Mouse (Mus musculus): ENCODE results near the gene Gm49403. TPM values are rescaled to one million over a fixed set of nuclear protein-coding genes. Genes with fewer than 3 reads are reported as not detected.
"Not testable (repeated sequence)": the region's sequence is repeated elsewhere in the genome, so short reads cannot be mapped to it uniquely, and the experiment has no call there.

Gene Gm49403
- total RNA-seq, 1 experiment = not detected

- no peak for TF ChIP-seq MAFK (IDR thresholded peaks at IDR 0.05; ENCODE audit: insufficient read depth, low read depth, low read length)
- TF ChIP-seq HCFC1 (IDR thresholded peaks at IDR 0.05; ENCODE audit: borderline replicate concordance, insufficient read depth, low read length) = no peak
- TF ChIP-seq ZNF384 (IDR thresholded peaks at IDR 0.05; ENCODE audit: low read depth, low read length) = no peak
- no peak for TF ChIP-seq CHD2 (IDR thresholded peaks at IDR 0.05; ENCODE audit: low read depth, low read length)
- TF ChIP-seq ZC3H11A (IDR thresholded peaks at IDR 0.05; ENCODE audit: borderline replicate concordance, low read depth, low read length) = no peak
- H3K36me3 ChIP-seq (ENCODE audit: control insufficient read depth, insufficient read depth, low read length, poor library complexity, severe bottlenecking) = no peaks in the 10 kb centered on the region
These were observed 19.5 kb upstream of the Gm49403 start for GRCm38 (mm10) chr19:8864265-8864664.

GRCm38 (mm10) chr19:8870381-8870780, 13.3 kb upstream of the Gm49403 start:
- peaks cover 22% of the 10 kb centered on the region for H3K36me3 ChIP-seq (ENCODE audit: control insufficient read depth, insufficient read depth, low read length, poor library complexity, severe bottlenecking)
- not testable (repeated sequence) for H3K4me1 ChIP-seq (ENCODE audit: control insufficient read depth in 2 of 2, insufficient read depth in 2 of 2, low read length in 2 of 2, poor library complexity in 1 of 2); H3K27ac ChIP-seq (ENCODE audit: insufficient read depth, low read depth, low read length, poor library complexity, severe bottlenecking); DNase-seq (ENCODE audit: low read depth, low spot score); H3K9me3 ChIP-seq (ENCODE audit: control insufficient read depth, insufficient read depth, low read depth, low read length); H3K9ac ChIP-seq (ENCODE audit: insufficient read depth, low read depth, low read length, poor library complexity, severe bottlenecking)
- TF ChIP-seq ZNF384 (IDR thresholded peaks at IDR 0.05; ENCODE audit: low read depth, low read length) = peak; percentile 80
- H3K4me3 ChIP-seq (ENCODE audit: insufficient read depth in 1 of 2, low read depth in 1 of 2, low read length in 2 of 2, poor library complexity in 1 of 2, severe bottlenecking in 1 of 2) = peak overlapping the region in 1 of 2 experiments; percentile 91; a peak in 1 of 4 replicates
- in situ Hi-C loops (cut with MboI; ENCODE audit: low sequenced_read_pairs in 2 of 2, unreplicated experiment in 2 of 2) = loop anchor here in 1 of 2 experiments (25.0 kb wide), 1 partner anchor 217 kb away; the partner anchor contains the start of gene Scgb1a1

More at GRCm38 (mm10) chr19:8864265-8864664, 19.5 kb upstream of the Gm49403 start:
- no peak overlapping the region for H3K4me3 ChIP-seq (ENCODE audit: insufficient read depth in 1 of 2, low read depth in 1 of 2, low read length in 2 of 2, poor library complexity in 1 of 2, severe bottlenecking in 1 of 2)
- H3K9ac ChIP-seq (ENCODE audit: insufficient read depth, low read depth, low read length, poor library complexity, severe bottlenecking) = no peak overlapping the region
- no peak overlapping the region for H3K27ac ChIP-seq (ENCODE audit: insufficient read depth, low read depth, low read length, poor library complexity, severe bottlenecking)
- in situ Hi-C loops (cut with MboI; ENCODE audit: low sequenced_read_pairs in 2 of 2, unreplicated experiment in 2 of 2) = loop anchor here in 1 of 2 experiments (25.0 kb wide), 1 partner anchor 223 kb away; the partner anchor contains the start of gene Scgb1a1
- H3K4me1 ChIP-seq (ENCODE audit: control insufficient read depth in 2 of 2, insufficient read depth in 2 of 2, low read length in 2 of 2, poor library complexity in 1 of 2) = no peaks in the 10 kb centered on the region
- no peaks in the 10 kb centered on the region for H3K9me3 ChIP-seq (ENCODE audit: control insufficient read depth, insufficient read depth, low read depth, low read length)
- DNase-seq (ENCODE audit: low read depth, low spot score) = no peak

GRCm38 (mm10) chr19:8870838-8871237, 12.9 kb upstream of the Gm49403 start:
- Histone ChIP-seq H3K27ac (ENCODE audit: insufficient read depth, low read depth, low read length, poor library complexity, severe bottlenecking) (peak overlapping the region; percentile 88), H3K9ac (ENCODE audit: insufficient read depth, low read depth, low read length, poor library complexity, severe bottlenecking) (peak overlapping the region; percentile 77), H3K4me3 (ENCODE audit: insufficient read depth in 1 of 2, low read depth in 1 of 2, low read length in 2 of 2, poor library complexity in 1 of 2, severe bottlenecking in 1 of 2) (peak overlapping the region; percentile 44 to 91), H3K4me1 (ENCODE audit: control insufficient read depth in 2 of 2, insufficient read depth in 2 of 2, low read length in 2 of 2, poor library complexity in 1 of 2) (no peaks in the 10 kb centered on the region; a peak in 2 of 4 replicates), H3K36me3 (ENCODE audit: control insufficient read depth, insufficient read depth, low read length, poor library complexity, severe bottlenecking) (peaks cover 25% of the 10 kb centered on the region), H3K9me3 (ENCODE audit: control insufficient read depth, insufficient read depth, low read depth, low read length) (no peaks in the 10 kb centered on the region)
- DNase-seq (ENCODE audit: low read depth, low spot score) = no peak
- in situ Hi-C loops (cut with MboI; ENCODE audit: low sequenced_read_pairs in 2 of 2, unreplicated experiment in 2 of 2) = loop anchor here in 1 of 2 experiments (25.0 kb wide), 1 partner anchor 216 kb away; the partner anchor contains the start of gene Scgb1a1
- TF ChIP-seq ZNF384 (IDR thresholded peaks at IDR 0.05; ENCODE audit: low read depth, low read length) (no peak), HCFC1 (IDR thresholded peaks at IDR 0.05; ENCODE audit: borderline replicate concordance, insufficient read depth, low read length) (no peak), ZC3H11A (IDR thresholded peaks at IDR 0.05; ENCODE audit: borderline replicate concordance, low read depth, low read length) (no peak), CHD2 (IDR thresholded peaks at IDR 0.05; ENCODE audit: low read depth, low read length) (no peak), MAFK (IDR thresholded peaks at IDR 0.05; ENCODE audit: insufficient read depth, low read depth, low read length) (no peak)

- peak within 1 kb of the TSS; percentile 98 for H3K9ac ChIP-seq (ENCODE audit: insufficient read depth, low read depth, low read length, poor library complexity, severe bottlenecking)
- DNase-seq (ENCODE audit: low read depth, low spot score) = peak; percentile 99
- peak within 1 kb of the TSS; percentile 91 to 95 for H3K4me3 ChIP-seq (ENCODE audit: insufficient read depth in 1 of 2, low read depth in 1 of 2, low read length in 2 of 2, poor library complexity in 1 of 2, severe bottlenecking in 1 of 2)
- H3K36me3 ChIP-seq (ENCODE audit: control insufficient read depth, insufficient read depth, low read length, poor library complexity, severe bottlenecking) = peaks cover 25% of the 10 kb centered on the region
- H3K27ac ChIP-seq (ENCODE audit: insufficient read depth, low read depth, low read length, poor library complexity, severe bottlenecking) = peak within 1 kb of the TSS; percentile 88
- no peaks in the 10 kb centered on the region; a peak in 2 of 4 replicates for H3K4me1 ChIP-seq (ENCODE audit: control insufficient read depth in 2 of 2, insufficient read depth in 2 of 2, low read length in 2 of 2, poor library complexity in 1 of 2)
- in situ Hi-C loops (cut with MboI; ENCODE audit: low sequenced_read_pairs in 2 of 2, unreplicated experiment in 2 of 2) = loop anchor here in 1 of 2 experiments (25.0 kb wide), 1 partner anchor 216 kb away; the partner anchor contains the start of gene Scgb1a1
- TF ChIP-seq CHD2 (IDR thresholded peaks at IDR 0.05; ENCODE audit: low read depth, low read length) (no peak), ZNF384 (IDR thresholded peaks at IDR 0.05; ENCODE audit: low read depth, low read length) (0 out of 2 replicates have a peak, but pooled peaks have one; percentile 12), HCFC1 (IDR thresholded peaks at IDR 0.05; ENCODE audit: borderline replicate concordance, insufficient read depth, low read length) (peak; percentile 83)
- H3K9me3 ChIP-seq (ENCODE audit: control insufficient read depth, insufficient read depth, low read depth, low read length) = no peaks in the 10 kb centered on the region
These were observed 12.2 kb upstream of the Gm49403 start, which contains the start of gene Ubxn1 for GRCm38 (mm10) chr19:8871267-8872186. Ubxn1 (plus strand) TSS chr19:8871496.

Data from ES-E14 (cell line).